Mouse (Mus musculus) limb, embryonic 13.5 days (tissue): ENCODE results near the gene Ddah2. TPM values are rescaled to one million over a fixed set of nuclear protein-coding genes. Genes with fewer than 3 reads are reported as not detected.

Experiments
- ATAC-seq: fragments of 200-750 bp; cut with Nextera tagmentation; 2 replicates; pipeline ENCODE4 v1.8.0; 2017; ENCODE audit warnings: low read depth, moderate number of reproducible peaks, moderate TSS enrichment; ENCODE audit not compliant: low FRiP score
- H3K27ac ChIP-seq: fragments of 300-500 bp; sonication (generic); 2 replicates; pipeline ENCODE4 v1.5.1; 2015; ENCODE audit warnings: inconsistent platforms, mild to moderate bottlenecking, moderate library complexity
- H3K27me3 ChIP-seq: fragments of 300-500 bp; sonication (generic); 2 replicates; pipeline ENCODE4 v1.6.1; 2015; ENCODE audit warnings: mild to moderate bottlenecking, inconsistent platforms
- H3K36me3 ChIP-seq: fragments of 300-500 bp; sonication (generic); 2 replicates; pipeline ENCODE4 v1.6.1; 2015; ENCODE audit warnings: inconsistent platforms, mild to moderate bottlenecking, moderate library complexity
- H3K4me1 ChIP-seq: fragments of 300-500 bp; sonication (generic); 2 replicates; pipeline ENCODE4 v1.6.1; 2015; ENCODE audit warnings: inconsistent platforms
- H3K4me2 ChIP-seq: fragments of 300-500 bp; sonication (generic); replicated peaks from 2 replicates; pipeline ENCODE4 v1.6.1; 2015; ENCODE audit warnings: inconsistent platforms, mild to moderate bottlenecking, moderate library complexity
- H3K4me3 ChIP-seq: fragments of 300-500 bp; sonication (generic); 2 replicates; pipeline ENCODE4 v1.5.1; 2015; ENCODE audit warnings: moderate library complexity, mild to moderate bottlenecking, inconsistent platforms
- H3K9ac ChIP-seq: fragments of 300-500 bp; sonication (generic); 2 replicates; pipeline ENCODE4 v1.6.1; 2015; ENCODE audit warnings: mild to moderate bottlenecking, inconsistent platforms
- H3K9me3 ChIP-seq: fragments of 300-500 bp; sonication (generic); 2 replicates; pipeline ENCODE4 v1.6.1; 2016; ENCODE audit warnings: inconsistent platforms
- WGBS: fragments of 180-500 bp; shearing (Covaris S2); methylation state at CpG from one replicate; pipeline ENCODE4 v1.1.7; 2015; 5-methylcytosine and 5-hydroxymethylcytosine counted together
- polyA plus RNA-seq: library from polyadenylated mRNA; unstranded; fragments of >200 nt; fragmentation: Nextera tagmentation; extraction: Ambion mirVana; gene quantifications from 2 replicates; pipeline ENCODE4 v1.2.1, GENCODE M21; 2015

Gene Ddah2
- polyA plus RNA-seq, 1 experiment from 2014 or later, result 423 TPM

- Histone ChIP-seq H3K9me3 (no peaks in the 10 kb centered on the region), H3K36me3 (peaks cover 16% of the 10 kb centered on the region), H3K9ac (no peak overlapping the region), H3K4me3 (no peak overlapping the region), H3K27me3 (no peaks in the 10 kb centered on the region), H3K4me2 (peak overlapping the region; percentile 46), H3K27ac (no peak overlapping the region), H3K4me1 (peaks cover 17% of the 10 kb centered on the region)
- peak; percentile 20; the same call in 1 of the 2 replicates for ATAC-seq
- WGBS, result 15% methylated on average over 17 of the region's 17 CpGs
These were observed 37.5 kb upstream of the Ddah2 start for GRCm38 (mm10) chr17:35021163-35021808.

GRCm38 (mm10) chr17:35021842-35022477 is 36.9 kb upstream of the Ddah2 start:
- Histone ChIP-seq H3K4me3 (no peak overlapping the region), H3K36me3 (peaks cover 9% of the 10 kb centered on the region), H3K9me3 (no peaks in the 10 kb centered on the region), H3K4me2 (no peak overlapping the region), H3K27me3 (no peaks in the 10 kb centered on the region), H3K27ac (no peak overlapping the region), H3K9ac (no peak overlapping the region), H3K4me1 (peaks cover 23% of the 10 kb centered on the region)
- 73% methylated on average over 6 of the region's 6 CpGs for WGBS
- ATAC-seq, result no peak

GRCm38 (mm10) chr17:35022541-35023060 is 36.2 kb upstream of the Ddah2 start:
- H3K27ac ChIP-seq, result no peak overlapping the region
- H3K36me3 ChIP-seq, result peaks cover 3% of the 10 kb centered on the region; the same call in 1 of the 2 replicates
- WGBS, result 95% methylated on average over 8 of the region's 8 CpGs
- H3K4me2 ChIP-seq, result no peak overlapping the region
- no peaks in the 10 kb centered on the region for H3K27me3 ChIP-seq
- no peak overlapping the region; the same call in 1 of the 2 replicates for H3K9ac ChIP-seq
- ATAC-seq, result no peak
- H3K9me3 ChIP-seq, result no peaks in the 10 kb centered on the region
- no peak overlapping the region for H3K4me3 ChIP-seq
- H3K4me1 ChIP-seq, result peaks cover 28% of the 10 kb centered on the region

- ATAC-seq, result no peak
- WGBS, result 84% methylated on average over 5 of the region's 5 CpGs
These were observed 35.6 kb upstream of the Ddah2 start for GRCm38 (mm10) chr17:35023221-35023620.

GRCm38 (mm10) chr17:35023756-35024155 is 35.1 kb upstream of the Ddah2 start:
- H3K9me3 ChIP-seq, result no peaks in the 10 kb centered on the region
- WGBS, result 67% methylated on average over 4 of the region's 4 CpGs
- no peaks in the 10 kb centered on the region for H3K36me3 ChIP-seq
- no peak overlapping the region for H3K4me3 ChIP-seq
- peaks cover 33% of the 10 kb centered on the region for H3K4me1 ChIP-seq
- H3K27me3 ChIP-seq, result no peaks in the 10 kb centered on the region
- H3K4me2 ChIP-seq, result no peak overlapping the region
- H3K9ac ChIP-seq, result peak overlapping the region; percentile 31
- H3K27ac ChIP-seq, result no peak overlapping the region
- no peak for ATAC-seq

More at GRCm38 (mm10) chr17:35023221-35023620, 35.6 kb upstream of the Ddah2 start:
- Histone ChIP-seq H3K4me2 (no peak overlapping the region), H3K27ac (no peak overlapping the region), H3K4me3 (no peak overlapping the region), H3K36me3 (no peaks in the 10 kb centered on the region), H3K4me1 (peaks cover 33% of the 10 kb centered on the region), H3K9me3 (no peaks in the 10 kb centered on the region), H3K9ac (no peak overlapping the region; the same call in 1 of the 2 replicates), H3K27me3 (no peaks in the 10 kb centered on the region)

DNA sequence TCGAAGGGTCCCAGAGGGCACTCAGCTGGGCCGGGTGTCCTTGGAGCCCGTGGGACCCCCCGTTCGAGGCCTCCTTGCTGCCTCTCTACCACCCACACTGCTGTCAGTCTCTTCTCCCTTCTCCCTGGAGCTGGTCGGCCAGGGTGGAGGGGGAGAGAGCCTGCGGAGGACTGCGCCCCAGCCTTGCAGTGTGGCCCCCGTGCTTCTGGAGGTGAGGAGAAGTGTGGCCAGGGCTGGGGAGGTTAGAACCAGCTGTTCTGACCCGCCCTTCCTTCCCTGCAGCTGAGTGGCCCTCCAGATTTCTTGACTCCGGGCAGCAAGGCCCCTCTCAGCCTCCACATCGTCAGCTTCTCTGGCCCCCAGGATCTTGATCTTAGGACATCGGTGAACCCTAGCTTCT is 34.6 kb upstream of the Ddah2 start:
- H3K9ac ChIP-seq, result peak overlapping the region; percentile 31; the same call in 1 of the 2 replicates
- H3K4me2 ChIP-seq, result no peak overlapping the region
- H3K4me1 ChIP-seq, result peaks cover 33% of the 10 kb centered on the region
- H3K9me3 ChIP-seq, result no peaks in the 10 kb centered on the region
- H3K27ac ChIP-seq, result no peak overlapping the region
- WGBS, result 73% methylated on average over 13 of the region's 13 CpGs
- no peaks in the 10 kb centered on the region for H3K27me3 ChIP-seq
- no peak for ATAC-seq
- H3K36me3 ChIP-seq, result no peaks in the 10 kb centered on the region
- no peak overlapping the region for H3K4me3 ChIP-seq

- H3K27ac ChIP-seq, result no peak overlapping the region
- WGBS, result 60% methylated on average over 7 of the region's 10 CpGs
These were observed 33.9 kb upstream of the Ddah2 start for GRCm38 (mm10) chr17:35024691-35025488.

DNA sequence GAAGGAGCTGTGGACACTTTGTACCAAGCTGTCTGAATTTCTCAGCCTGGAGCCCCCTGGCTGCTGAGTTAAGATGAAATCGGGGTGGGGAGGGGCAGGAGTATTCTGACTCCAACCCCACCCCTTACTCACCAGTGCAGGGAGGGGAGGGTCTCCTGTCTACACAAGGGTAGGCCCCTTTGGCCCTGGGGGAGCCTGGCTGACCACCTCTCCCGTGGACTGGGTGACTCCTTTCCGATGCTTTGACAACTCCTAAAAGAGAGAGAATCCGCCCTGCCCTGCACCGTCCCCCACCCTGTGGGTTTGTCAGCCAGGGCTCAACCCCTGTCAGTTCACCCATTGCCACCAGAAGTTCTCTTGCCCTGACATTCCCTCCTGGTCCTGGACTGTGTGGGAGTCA is 32.6 kb upstream of the Ddah2 start:
- H3K27me3 ChIP-seq, result no peaks in the 10 kb centered on the region
- peaks cover 33% of the 10 kb centered on the region for H3K4me1 ChIP-seq
- peak overlapping the region; percentile 35; the same call in 1 of the 2 replicates for H3K9ac ChIP-seq
- H3K27ac ChIP-seq, result peak overlapping the region; percentile 16; the same call in 1 of the 2 replicates
- ATAC-seq, result no peak
- H3K4me2 ChIP-seq, result peak overlapping the region; percentile 23
- no peaks in the 10 kb centered on the region for H3K36me3 ChIP-seq
- H3K4me3 ChIP-seq, result no peak overlapping the region
- WGBS, result 85% methylated on average over 5 of the region's 5 CpGs
- no peaks in the 10 kb centered on the region for H3K9me3 ChIP-seq

More at GRCm38 (mm10) chr17:35024691-35025488, 33.9 kb upstream of the Ddah2 start:
- no peak for ATAC-seq
- peak overlapping the region; percentile 31; the same call in 1 of the 2 replicates for H3K9ac ChIP-seq
- H3K4me3 ChIP-seq, result no peak overlapping the region
- H3K36me3 ChIP-seq, result no peaks in the 10 kb centered on the region
- no peak overlapping the region for H3K4me2 ChIP-seq
- no peaks in the 10 kb centered on the region for H3K27me3 ChIP-seq
- H3K9me3 ChIP-seq, result no peaks in the 10 kb centered on the region
- H3K4me1 ChIP-seq, result peaks cover 36% of the 10 kb centered on the region

GRCm38 (mm10) chr17:35027277-35028068 is 31.4 kb upstream of the Ddah2 start, which contains the start of gene Sapcd1:
TSS of gene Sapcd1 (minus strand) at chr17:35028016.
- peaks cover 27% of the 10 kb centered on the region for H3K4me1 ChIP-seq
- peak within 1 kb of the TSS; percentile 50; the same call in 1 of the 2 replicates for H3K9ac ChIP-seq
- H3K36me3 ChIP-seq, result no peaks in the 10 kb centered on the region
- peak within 1 kb of the TSS; percentile 74 for H3K27ac ChIP-seq
- ATAC-seq, result peak; percentile 66
- H3K4me3 ChIP-seq, result peak within 1 kb of the TSS; percentile 13
- WGBS, result 32% methylated on average over 13 of the region's 13 CpGs
- H3K4me2 ChIP-seq, result peak within 1 kb of the TSS; percentile 48
- H3K9me3 ChIP-seq, result no peaks in the 10 kb centered on the region
- H3K27me3 ChIP-seq, result no peaks in the 10 kb centered on the region

GRCm38 (mm10) chr17:35028315-35028714 is 30.5 kb upstream of the Ddah2 start:
- H3K4me2 ChIP-seq, result no peak overlapping the region
- H3K9ac ChIP-seq, result no peak overlapping the region
- no peak overlapping the region for H3K4me3 ChIP-seq
- H3K4me1 ChIP-seq, result peaks cover 27% of the 10 kb centered on the region
- no peaks in the 10 kb centered on the region for H3K9me3 ChIP-seq
- H3K36me3 ChIP-seq, result no peaks in the 10 kb centered on the region
- WGBS, result 80% methylated on average over 2 of the region's 2 CpGs
- no peak for ATAC-seq
- H3K27ac ChIP-seq, result no peak overlapping the region; the same call in 1 of the 2 replicates
- no peaks in the 10 kb centered on the region for H3K27me3 ChIP-seq
